Mouse (Mus musculus) intestine, embryonic 16.5 days (tissue): ENCODE results near the gene Gm11127. TPM values are rescaled to one million over a fixed set of nuclear protein-coding genes. Genes with fewer than 3 reads are reported as not detected.
"Not testable (repeated sequence)": the region's sequence is repeated elsewhere in the genome, so short reads cannot be mapped to it uniquely, and the experiment has no call there.

ENCODE experiments used
- ATAC-seq: fragments of 200-750 bp; cut with Nextera tagmentation; 2 replicates; pipeline ENCODE4 v1.8.0; 2017; ENCODE audit warnings: moderate TSS enrichment, moderate library complexity
- H3K27ac ChIP-seq: fragments of 300-500 bp; sonication (generic); 2 replicates; pipeline ENCODE4 v1.5.1; 2014; ENCODE audit warnings: mild to moderate bottlenecking, low read length
- H3K27me3 ChIP-seq: fragments of 300-500 bp; sonication (generic); replicated peaks from 2 replicates; pipeline ENCODE4 v1.6.1; 2014; ENCODE audit warnings: low read length, control low read depth, mixed read lengths; ENCODE audit not compliant: control insufficient read depth, insufficient read depth
- H3K36me3 ChIP-seq: fragments of 300-500 bp; sonication (generic); 2 replicates; pipeline ENCODE4 v1.6.1; 2014; ENCODE audit warnings: low read length, control low read depth; ENCODE audit not compliant: control insufficient read depth, insufficient read depth
- H3K4me1 ChIP-seq: fragments of 300-500 bp; sonication (generic); 2 replicates; pipeline ENCODE4 v1.6.1; 2014; ENCODE audit warnings: low read length, control low read depth, mixed read lengths; ENCODE audit not compliant: control insufficient read depth, insufficient read depth
- H3K4me2 ChIP-seq: fragments of 300-500 bp; sonication (generic); 2 replicates; pipeline ENCODE4 v1.6.1; 2014; ENCODE audit warnings: low read depth, low read length, control low read depth
- H3K4me3 ChIP-seq: fragments of 300-500 bp; sonication (generic); 2 replicates; pipeline ENCODE4 v1.5.1; 2014; ENCODE audit warnings: mild to moderate bottlenecking, low read length
- H3K9ac ChIP-seq: fragments of 300-500 bp; sonication (generic); 2 replicates; pipeline ENCODE4 v1.6.1; 2014; ENCODE audit warnings: low read depth, low read length
- H3K9me3 ChIP-seq: fragments of 300-500 bp; sonication (generic); 2 replicates; pipeline ENCODE4 v1.6.1; 2016; ENCODE audit warnings: low read length, control low read depth; ENCODE audit not compliant: control insufficient read depth
- WGBS: fragments of 180-500 bp; shearing (Covaris S2); extraction: QIAGEN DNeasy Blood & Tissue Kit; methylation state at CpG from one replicate; pipeline ENCODE4 v1.1.7; 2014; 5-methylcytosine and 5-hydroxymethylcytosine counted together
- polyA plus RNA-seq: library from polyadenylated mRNA; unstranded; fragments of >200 nt; fragmentation: Nextera tagmentation; extraction: Ambion mirVana; gene quantifications from 2 replicates; pipeline ENCODE4 v1.2.1, GENCODE M21; 2015

Gm11127 gene
- polyA plus RNA-seq = 7.2 and 11.9 TPM in 2 replicates

GRCm38 (mm10) chr17:36058362-36058761 is at the start of gene Gm11127:
TSS of gene Gm11127 (minus strand) at chr17:36058371.
- H3K9me3 ChIP-seq, H3K9ac ChIP-seq, H3K27me3 ChIP-seq, H3K4me3 ChIP-seq, H3K36me3 ChIP-seq, H3K4me2 ChIP-seq, H3K4me1 ChIP-seq: not testable (repeated sequence)
- WGBS = 41% methylated on average over 1 of the region's 1 CpGs
- peak within 1 kb of the TSS; percentile 48; the same call in 1 of the 2 replicates for H3K27ac ChIP-seq
- ATAC-seq = peak; percentile 98

GRCm38 (mm10) chr17:36102091-36102490 is 43.9 kb upstream of the Gm11127 start:
- WGBS = 92% methylated on average over 11 of the region's 12 CpGs
- not testable (repeated sequence) for H3K27me3 ChIP-seq, H3K9ac ChIP-seq, H3K4me1 ChIP-seq, H3K4me3 ChIP-seq, H3K36me3 ChIP-seq, H3K9me3 ChIP-seq, H3K27ac ChIP-seq, H3K4me2 ChIP-seq, ATAC-seq

- H3K9me3 ChIP-seq, H3K9ac ChIP-seq, H3K4me2 ChIP-seq, ATAC-seq, H3K4me1 ChIP-seq, H3K36me3 ChIP-seq, H3K27ac ChIP-seq, H3K4me3 ChIP-seq, H3K27me3 ChIP-seq: not testable (repeated sequence)
- 70% methylated on average over 2 of the region's 2 CpGs for whole genome bisulfite sequencing
Observed at GRCm38 (mm10) chr17:36099603-36100002, 41.4 kb upstream of the Gm11127 start.

GRCm38 (mm10) chr17:36093936-36094335 is 35.8 kb upstream of the Gm11127 start:
- H3K4me1 ChIP-seq = no peaks in the 10 kb centered on the region
- H3K36me3 ChIP-seq = no peaks in the 10 kb centered on the region
- H3K27ac ChIP-seq = no peak overlapping the region
- no peak overlapping the region for H3K4me2 ChIP-seq
- ATAC-seq = no peak
- H3K27me3 ChIP-seq = 0 out of 2 replicates have a peak, but pooled peaks cover 2% of the 10 kb centered on the region
- no peak overlapping the region for H3K4me3 ChIP-seq
- no peak overlapping the region for H3K9ac ChIP-seq
- no peaks in the 10 kb centered on the region for H3K9me3 ChIP-seq
- WGBS = 27% methylated on average over 3 of the region's 3 CpGs

- H3K4me1 ChIP-seq, H3K4me2 ChIP-seq, ATAC-seq, H3K36me3 ChIP-seq, H3K27ac ChIP-seq, H3K4me3 ChIP-seq, H3K27me3 ChIP-seq, H3K9me3 ChIP-seq, H3K9ac ChIP-seq: not testable (repeated sequence)
Observed at GRCm38 (mm10) chr17:36092520-36092919, 34.3 kb upstream of the Gm11127 start.

- H3K36me3 ChIP-seq, H3K27ac ChIP-seq, H3K4me3 ChIP-seq, ATAC-seq, H3K4me2 ChIP-seq, H3K9ac ChIP-seq, H3K9me3 ChIP-seq, H3K27me3 ChIP-seq, H3K4me1 ChIP-seq: not testable (repeated sequence)
- no CpG with 5 or more reads among the region's 2 CpGs for WGBS
Observed at GRCm38 (mm10) chr17:36091933-36092332, 33.8 kb upstream of the Gm11127 start.

GRCm38 (mm10) chr17:36085976-36086375 is 27.8 kb upstream of the Gm11127 start:
- 61% methylated on average over 1 of the region's 1 CpGs for WGBS
- not testable (repeated sequence) for H3K4me1 ChIP-seq

GRCm38 (mm10) chr17:36083870-36084451 is 25.8 kb upstream of the Gm11127 start:
- WGBS = under 1% methylated on average over 39 of the region's 42 CpGs
- Histone ChIP-seq H3K27me3 (peaks cover 5% of the 10 kb centered on the region; the same call in 1 of the 2 replicates), H3K4me1 (no peaks in the 10 kb centered on the region), H3K36me3 (no peaks in the 10 kb centered on the region), H3K9me3 (no peaks in the 10 kb centered on the region), H3K27ac (no peak overlapping the region), H3K9ac (peak overlapping the region; percentile 65), H3K4me3 (peak overlapping the region; percentile 59), H3K4me2 (peak overlapping the region; percentile 99)
- peak; percentile 88 for ATAC-seq

More at GRCm38 (mm10) chr17:36085976-36086375, 27.8 kb upstream of the Gm11127 start:
- H3K9ac ChIP-seq, H3K27me3 ChIP-seq, H3K9me3 ChIP-seq, H3K27ac ChIP-seq, H3K36me3 ChIP-seq, H3K4me3 ChIP-seq, ATAC-seq, H3K4me2 ChIP-seq: not testable (repeated sequence)

- peaks cover 5% of the 10 kb centered on the region; the same call in 1 of the 2 replicates for H3K27me3 ChIP-seq
- peak overlapping the region; percentile 65 for H3K9ac ChIP-seq
- no peaks in the 10 kb centered on the region for H3K36me3 ChIP-seq
- H3K27ac ChIP-seq = no peak overlapping the region
- no peaks in the 10 kb centered on the region for H3K4me1 ChIP-seq
- no peaks in the 10 kb centered on the region for H3K9me3 ChIP-seq
- peak overlapping the region; percentile 99 for H3K4me2 ChIP-seq
- peak; percentile 79 for ATAC-seq
- H3K4me3 ChIP-seq = peak overlapping the region; percentile 59
- WGBS = under 1% methylated on average over 46 of the region's 46 CpGs
Observed at GRCm38 (mm10) chr17:36083266-36083869, 25.2 kb upstream of the Gm11127 start.
